Mouse (Mus musculus) colon, adult 2 months (tissue): ENCODE data around the gene Lrrc8a. TPM values are rescaled to one million over a fixed set of nuclear protein-coding genes. Genes with fewer than 3 reads are reported as not detected.

ENCODE experiments used
- polyA plus RNA-seq: library from polyadenylated mRNA; depleted of rRNA; stranded (reverse); fragments of >200 nt; gene quantifications from 2 replicates; pipeline ENCODE4 v1.2.3, GENCODE M21; 2012; rRNA removed

The Lrrc8a gene
- 38.6 and 42.1 TPM in 2 replicates for polyA plus RNA-seq

DNA sequence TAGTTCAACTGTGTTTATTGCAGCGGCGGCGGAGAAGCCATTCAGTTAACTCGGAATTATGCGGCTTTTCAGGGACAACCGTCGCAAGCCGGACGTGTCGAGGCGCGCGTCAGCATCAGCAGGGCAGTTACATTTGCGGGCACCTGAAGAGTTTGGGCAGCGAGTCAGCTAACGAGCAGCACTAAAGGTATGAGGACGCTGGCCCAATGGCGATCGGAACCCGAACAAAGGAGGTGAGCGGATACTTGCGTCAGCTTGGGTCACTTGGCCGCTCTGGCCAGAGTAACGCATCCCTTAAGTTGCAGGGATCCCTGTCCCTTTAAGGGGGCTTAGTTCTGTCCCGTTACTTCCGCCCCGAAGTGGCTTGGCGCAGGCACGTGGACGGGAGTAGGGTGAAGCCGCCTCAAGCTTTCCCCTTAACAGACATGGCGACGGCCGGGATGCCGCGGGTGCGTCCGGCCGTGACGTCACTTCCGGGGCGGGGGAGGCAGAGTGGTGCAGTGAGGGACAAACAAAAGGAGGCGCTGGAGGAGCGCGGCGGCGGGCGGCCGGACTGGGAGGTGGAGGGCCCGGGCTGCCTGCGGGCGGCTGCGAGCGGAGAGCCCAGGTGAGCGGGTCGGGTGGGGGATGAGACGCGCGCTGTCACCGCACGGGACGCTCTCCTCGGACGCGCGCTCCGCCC is at the start of gene Lrrc8a:
Lrrc8a (plus strand) TSS at position 517 of the 682 bp plus-strand sequence.

DNA sequence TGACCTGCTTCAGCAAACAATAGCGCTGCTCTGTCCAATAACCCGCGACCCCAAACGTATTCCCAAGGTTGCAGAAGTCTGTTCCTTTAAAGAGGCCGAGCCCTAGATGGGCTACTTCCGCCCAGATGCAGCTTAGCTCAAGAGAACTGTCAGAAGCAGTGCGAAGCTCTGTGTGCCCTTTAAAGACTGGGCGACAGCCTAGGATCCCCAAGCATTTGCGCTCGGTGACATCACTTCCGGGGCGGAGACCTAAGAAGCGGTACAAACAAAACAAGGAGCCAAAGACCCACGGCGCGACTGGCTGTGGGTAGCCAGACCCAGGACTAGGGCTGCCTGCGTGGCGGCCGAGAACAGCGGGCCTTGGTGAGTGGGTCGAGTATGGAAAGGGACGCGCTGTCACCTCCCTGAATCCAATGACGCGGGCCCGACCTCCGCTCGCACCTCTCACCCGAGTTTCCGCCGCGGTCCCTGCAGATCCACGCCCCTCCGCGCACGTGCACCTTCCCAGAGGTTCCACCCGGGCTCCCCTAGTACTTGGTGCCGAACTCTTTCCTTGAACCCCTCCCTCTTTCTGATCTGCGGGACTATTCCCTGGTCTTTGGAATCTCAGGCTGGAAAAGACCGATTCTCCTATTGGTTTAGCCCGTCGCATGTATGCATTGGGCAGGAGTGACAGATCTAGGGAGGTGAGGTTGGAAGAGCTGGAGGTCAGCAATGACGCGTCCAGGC is 31.7 kb upstream of the Lrrc8a start, which contains the start of gene Kyat1:
Kyat1 (minus strand) TSS at position 219 of the 729 bp plus-strand sequence.

GRCm38 (mm10) chr2:30240267-30240666 is 2.8 kb downstream of the Lrrc8a start, which contains the start of gene Gm28035:
Gm28035 (plus strand) TSS chr2:30240567.

GRCm38 (mm10) chr2:30265767-30266253 is 28.3 kb downstream of the Lrrc8a start, which contains the start of gene Phyhd1:
Phyhd1 (plus strand) TSS chr2:30266203.

GRCm38 (mm10) chr2:30280743-30281142 is 43.2 kb downstream of the Lrrc8a start, which contains the start of gene Gm28038:
Gm28038 (plus strand) TSS chr2:30281043.

GRCm38 (mm10) chr2:30286192-30287026 is 48.9 kb downstream of the Lrrc8a start, which contains the start of the genes Dolk and Nup188:
Dolk (minus strand) TSS chr2:30286334.
Nup188 (plus strand) TSS chr2:30286397.

Other genes starting within 250 kb of the Lrrc8a start
- 18.5 and 22.8 TPM in 2 replicates for gene Wdr34, start 188.8 kb upstream of the Lrrc8a start, polyA plus RNA-seq
- 46.7 and 50.3 TPM in 2 replicates for gene Set, start 180.3 kb upstream of the Lrrc8a start, polyA plus RNA-seq
- 14.7 and 16.2 TPM in 2 replicates for gene Pkn3, start 160.0 kb upstream of the Lrrc8a start, polyA plus RNA-seq
- 85.4 and 112 TPM in 2 replicates for gene Zdhhc12, start 144.1 kb upstream of the Lrrc8a start, polyA plus RNA-seq
- 45.7 and 48.3 TPM in 2 replicates for gene Zer1, start 113.1 kb upstream of the Lrrc8a start, polyA plus RNA-seq
- 75.8 and 91.2 TPM in 2 replicates for gene Tbc1d13, start 104.0 kb upstream of the Lrrc8a start, polyA plus RNA-seq
- 83.8 and 112 TPM in 2 replicates for gene Endog, start 66.2 kb upstream of the Lrrc8a start, polyA plus RNA-seq
- gene Spout1, start 59.3 kb upstream of the Lrrc8a start, polyA plus RNA-seq, result 25.0 and 27.7 TPM in 2 replicates
- 48.9 and 55.1 TPM in 2 replicates for gene Kyat1, start 31.9 kb upstream of the Lrrc8a start, polyA plus RNA-seq
- 11.1 and 11.5 TPM in 2 replicates for gene Gm28035, start 2.9 kb downstream of the Lrrc8a start, polyA plus RNA-seq
- gene Phyhd1, start 28.5 kb downstream of the Lrrc8a start, polyA plus RNA-seq, result 6.3 and 8.7 TPM in 2 replicates
- not detected in 2 replicates for gene Gm28038, start 43.3 kb downstream of the Lrrc8a start, polyA plus RNA-seq
- gene Dolk, start 48.6 kb downstream of the Lrrc8a start, polyA plus RNA-seq, result 15.6 and 20.9 TPM in 2 replicates
- 28.8 and 31.0 TPM in 2 replicates for gene Nup188, start 48.7 kb downstream of the Lrrc8a start, polyA plus RNA-seq
- gene Sh3glb2, start 121.6 kb downstream of the Lrrc8a start, polyA plus RNA-seq, result 246 and 269 TPM in 2 replicates
- 34.0 and 36.3 TPM in 2 replicates for gene Miga2, start 126.5 kb downstream of the Lrrc8a start, polyA plus RNA-seq
- gene Dolpp1, start 154.5 kb downstream of the Lrrc8a start, polyA plus RNA-seq, result 97.8 and 171 TPM in 2 replicates
- 87.6 and 104 TPM in 2 replicates for gene Crat, start 178.1 kb downstream of the Lrrc8a start, polyA plus RNA-seq
- 118 and 128 TPM in 2 replicates for gene Ptpa, start 178.3 kb downstream of the Lrrc8a start, polyA plus RNA-seq
- 12.4 and 14.7 TPM in 2 replicates for gene Ier5l, start 236.5 kb downstream of the Lrrc8a start, polyA plus RNA-seq